Mouse (Mus musculus): ENCODE results near the gene Ptpn6. TPM values are rescaled to one million over a fixed set of nuclear protein-coding genes. Genes with fewer than 3 reads are reported as not detected.

Gene Ptpn6
- total RNA-seq, 2 experiments from 2014 or later: 1.5 to 2.2 TPM

DNA sequence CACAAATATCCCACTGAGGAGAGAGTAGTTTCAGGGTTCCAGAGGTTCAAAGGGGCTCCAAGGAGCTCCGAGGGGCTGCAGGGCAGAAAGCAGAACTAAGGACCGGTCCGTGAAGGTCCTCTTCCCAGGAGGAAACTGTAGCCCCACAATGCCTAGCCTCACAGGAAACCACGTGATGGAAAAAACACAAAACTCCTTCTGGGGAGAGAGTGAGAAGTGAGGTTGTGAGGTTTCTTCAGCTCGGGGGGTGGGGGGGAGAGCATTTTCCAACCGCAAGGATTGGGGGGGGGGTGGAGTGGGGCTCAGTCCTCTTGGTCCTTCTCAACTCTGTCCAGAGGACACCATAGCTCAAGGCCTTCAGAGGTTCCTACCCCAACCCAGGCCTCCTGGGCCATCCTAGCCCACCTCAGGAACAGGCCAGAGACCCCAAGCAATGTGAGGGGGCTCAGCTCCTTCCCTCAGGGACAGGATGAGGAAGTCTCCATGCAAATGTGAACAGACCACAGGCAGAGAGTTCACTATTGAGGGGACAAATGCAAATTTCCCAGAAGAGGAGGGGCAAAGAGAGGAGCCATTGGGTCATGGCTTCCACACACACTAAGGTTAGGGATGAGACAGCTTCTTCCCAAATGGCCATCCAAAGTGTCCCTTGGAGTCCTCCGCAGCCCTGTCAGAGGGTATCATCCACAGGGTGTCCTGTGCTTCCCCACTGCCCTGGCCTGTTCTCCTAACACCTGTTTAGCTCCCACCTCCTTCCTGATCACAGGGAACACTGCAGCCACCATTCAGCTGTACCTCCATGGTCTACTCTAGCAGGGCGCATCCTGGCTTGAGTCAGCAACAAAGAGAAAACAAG is 8.4 kb downstream of the Ptpn6 start:
- DNase-seq: no peak

DNA sequence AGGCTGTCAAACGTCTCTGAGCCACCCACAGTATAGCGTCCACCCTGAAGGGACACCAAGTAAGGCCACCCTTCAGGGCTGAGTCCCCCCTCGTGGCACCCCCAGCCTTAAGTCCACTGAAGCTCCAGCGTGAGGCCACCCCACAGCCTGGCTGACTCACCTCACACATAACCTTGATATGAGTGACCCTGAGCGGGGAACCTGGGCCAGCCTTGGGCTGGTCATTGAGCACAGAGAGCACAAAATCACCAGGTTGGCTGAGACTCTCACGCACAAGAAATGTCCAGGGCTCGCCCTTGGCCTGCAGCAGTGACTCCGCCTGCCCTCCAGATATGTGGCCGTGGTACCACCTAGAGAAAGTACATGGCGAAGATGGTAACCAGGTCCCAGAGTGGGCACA is 9.9 kb downstream of the Ptpn6 start:
- DNase-seq: no peak

- DNase-seq: no peak
These were observed 14.0 kb downstream of the Ptpn6 start for GRCm38 (mm10) chr6:124724472-124724871.

GRCm38 (mm10) chr6:124723541-124723940 is 15.0 kb downstream of the Ptpn6 start:
- no peak for DNase-seq

DNA sequence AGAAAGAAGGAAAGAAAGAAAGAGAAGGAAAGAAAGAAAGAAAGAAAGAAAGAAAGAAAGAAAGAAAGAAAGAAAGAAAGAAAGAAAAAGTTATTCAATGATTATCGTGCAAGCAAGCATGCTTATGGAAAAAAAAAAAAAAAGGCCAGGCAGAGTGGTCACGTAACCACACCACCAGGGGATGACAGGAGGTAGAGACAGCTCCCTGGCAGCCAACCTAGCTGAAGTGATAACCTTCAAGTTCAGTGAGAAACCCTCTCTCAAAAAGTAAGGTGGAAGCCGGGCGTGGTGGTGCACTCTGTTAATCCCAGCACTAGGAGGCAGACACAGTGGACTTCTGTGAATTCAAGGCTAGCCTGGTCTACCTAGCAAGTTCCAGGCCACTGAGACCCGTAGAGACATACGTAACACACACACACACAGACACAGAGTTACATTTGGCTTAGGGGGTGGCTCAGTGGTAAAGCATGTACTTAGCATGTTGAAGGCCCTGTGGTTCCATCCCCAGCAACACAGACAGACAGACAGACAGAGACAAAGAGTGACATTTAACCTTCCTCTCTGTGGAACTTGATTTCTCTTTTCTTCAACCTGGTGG is 15.5 kb downstream of the Ptpn6 start:
- DNase-seq: no peak

- DNase-seq: no peak
These were observed 17.6 kb downstream of the Ptpn6 start for GRCm38 (mm10) chr6:124720904-124721303.

- DNase-seq: no peak
These were observed 19.0 kb downstream of the Ptpn6 start for GRCm38 (mm10) chr6:124719354-124719978.

DNA sequence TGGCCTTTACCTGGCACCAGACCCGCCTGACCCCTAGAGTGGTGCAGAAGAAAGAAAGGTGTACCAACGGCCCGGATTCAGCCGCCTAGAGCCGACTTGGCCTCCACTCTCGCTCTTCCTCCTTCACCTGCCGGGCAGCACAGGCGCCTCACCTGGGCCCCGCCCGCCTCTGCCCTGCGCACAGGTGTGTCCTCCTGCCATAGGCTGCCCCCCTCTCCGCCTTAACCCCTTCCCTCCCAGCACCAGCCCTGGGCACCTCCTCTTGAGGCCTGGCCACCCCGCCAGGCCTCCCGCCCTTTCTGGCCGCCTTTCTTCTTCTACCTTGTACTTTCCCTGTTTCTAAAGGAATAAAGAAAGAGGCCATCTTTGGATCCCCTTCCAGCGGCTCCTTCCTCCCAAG is 19.8 kb downstream of the Ptpn6 start:
- DNase-seq: no peak

- no peak for DNase-seq
These were observed 20.5 kb downstream of the Ptpn6 start for GRCm38 (mm10) chr6:124717968-124718367.

DNA sequence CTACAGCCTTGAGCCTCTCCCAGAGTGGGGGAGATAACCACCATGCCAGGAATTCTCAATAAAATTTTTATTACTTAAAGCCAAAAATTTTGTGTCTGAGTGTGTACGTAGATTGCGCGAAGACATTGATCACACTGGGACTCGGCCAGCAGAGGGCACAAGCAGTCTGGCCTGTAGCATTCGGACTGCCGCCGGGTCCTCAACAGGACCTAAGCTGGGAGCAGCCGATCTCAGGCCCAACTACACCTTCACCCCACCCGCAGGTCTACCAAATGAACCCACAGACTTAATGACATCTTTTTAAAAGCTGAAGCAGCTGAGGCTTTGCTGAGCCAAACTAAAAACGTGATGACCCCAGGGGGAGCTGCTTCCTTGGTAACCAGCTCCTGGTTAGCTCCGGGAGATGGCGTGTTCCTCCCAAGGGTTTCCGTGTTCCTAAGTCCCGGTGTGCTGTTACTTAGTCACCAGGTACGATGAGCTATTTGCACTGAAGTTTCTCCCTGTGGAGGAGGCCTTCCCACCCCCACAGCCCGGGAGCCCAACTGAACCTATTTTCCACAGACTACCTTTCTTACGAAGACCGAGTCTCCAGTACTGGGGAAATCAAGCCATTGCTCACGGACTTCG is 21.5 kb downstream of the Ptpn6 start:
- no peak for DNase-seq

GRCm38 (mm10) chr6:124712918-124713317 is 25.6 kb downstream of the Ptpn6 start:
- no peak for DNase-seq

DNA sequence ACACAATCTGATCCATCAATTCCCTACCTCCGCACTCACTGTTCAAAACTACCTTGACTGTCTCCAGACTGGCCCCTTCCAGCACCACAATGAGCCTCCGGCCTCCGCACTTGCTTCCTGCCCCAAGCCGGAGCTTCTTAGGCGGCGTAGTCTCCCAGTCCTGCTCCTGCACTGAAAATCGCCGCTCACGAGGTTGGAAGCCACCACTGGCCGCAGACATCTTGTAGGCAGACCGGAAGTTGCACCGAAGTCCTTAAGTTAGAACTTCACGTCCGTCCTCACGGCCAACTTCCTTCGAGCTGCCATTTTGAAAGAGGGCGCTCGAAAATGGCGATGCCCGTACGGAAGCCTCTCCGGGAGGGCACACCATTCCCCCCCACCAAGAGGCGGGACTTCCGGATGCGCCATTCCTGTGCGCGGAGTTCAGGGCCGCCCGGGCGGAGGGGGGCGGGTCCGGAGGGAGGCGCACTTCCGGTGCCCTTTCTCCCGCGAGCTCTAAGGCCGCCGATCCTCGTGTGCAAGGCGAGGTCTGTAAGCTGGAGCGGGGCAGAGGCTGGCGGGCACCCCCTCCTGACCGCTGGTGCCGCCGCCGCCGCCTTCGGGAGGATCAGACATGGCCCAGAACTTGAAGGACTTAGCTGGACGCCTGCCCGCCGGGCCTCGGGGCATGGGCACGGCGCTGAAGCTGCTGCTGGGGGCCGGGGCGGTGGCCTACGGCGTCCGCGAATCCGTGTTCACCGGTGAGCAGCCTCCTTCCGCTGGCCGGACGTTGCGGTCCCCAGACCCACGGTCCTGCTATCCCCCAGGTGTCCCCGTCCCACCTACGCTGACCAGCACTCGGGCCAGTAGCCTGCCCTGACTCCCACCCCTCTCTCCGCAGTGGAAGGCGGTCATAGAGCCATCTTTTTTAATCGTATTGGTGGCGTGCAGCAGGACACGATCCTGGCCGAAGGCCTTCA is 26.4 kb downstream of the Ptpn6 start, which contains the start of the genes Emg1 and Phb2:
Gene Emg1, minus strand, starts transcription at position 355 of the 959 bp plus-strand sequence.
Gene Phb2, plus strand, starts transcription at position 513 of the 959 bp plus-strand sequence.
- peak; percentile 98 for DNase-seq

DNA sequence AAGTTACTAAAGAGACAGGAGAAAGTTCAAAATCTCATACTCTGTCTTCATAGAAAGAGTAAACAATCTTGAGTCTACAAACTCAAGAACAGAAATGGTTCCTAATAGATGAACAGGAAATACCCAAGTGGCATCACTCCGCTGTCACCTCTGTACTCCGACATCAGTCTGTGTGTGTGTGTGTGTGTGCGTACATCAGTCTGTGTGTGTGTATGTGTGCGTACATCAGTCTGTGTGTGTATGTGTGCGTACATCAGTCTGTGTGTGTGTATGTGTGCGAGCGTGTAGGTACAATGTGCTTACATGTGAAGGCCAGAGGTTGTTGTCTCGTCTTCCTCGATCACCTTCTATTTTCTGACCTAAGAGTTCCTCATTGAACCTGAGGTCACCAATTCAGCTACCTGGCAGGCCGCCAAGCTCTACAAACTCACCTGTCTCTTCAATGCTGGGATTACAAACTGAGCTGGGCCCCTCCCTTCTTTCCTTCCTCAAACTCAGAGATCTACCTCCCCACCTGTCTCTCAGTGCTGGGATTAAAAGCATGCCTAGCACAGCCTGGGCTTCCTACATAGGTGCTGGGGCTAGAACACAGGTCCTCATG is 30.1 kb downstream of the Ptpn6 start:
- DNase-seq: no peak

- no peak for DNase-seq
These were observed 32.4 kb downstream of the Ptpn6 start for GRCm38 (mm10) chr6:124706061-124706627.

DNA sequence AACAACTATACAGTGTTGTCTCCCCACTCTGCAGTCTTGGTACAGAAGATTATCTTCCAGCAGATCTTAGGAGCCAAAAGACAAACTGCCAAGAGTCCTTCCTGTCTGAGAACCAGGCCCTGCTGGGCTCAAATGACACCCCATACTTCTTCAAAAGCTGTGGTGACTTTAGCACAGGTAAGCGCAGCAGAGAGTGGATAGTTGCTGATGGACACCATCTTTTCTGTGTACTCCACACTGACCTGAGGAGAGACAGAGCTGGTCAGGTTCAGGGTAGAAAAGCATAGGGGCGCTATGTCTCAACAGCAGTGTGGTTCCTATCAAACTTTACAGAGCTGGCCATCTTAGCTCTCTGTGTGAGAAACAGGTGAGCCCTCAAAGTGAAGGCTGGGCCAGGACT is 34.1 kb downstream of the Ptpn6 start:
- no peak for DNase-seq

GRCm38 (mm10) chr6:124703789-124704188 is 34.7 kb downstream of the Ptpn6 start:
- no peak for DNase-seq

GRCm38 (mm10) chr6:124702784-124703103 is 35.8 kb downstream of the Ptpn6 start:
- peak; percentile 41 for DNase-seq

- no peak for DNase-seq
These were observed 36.3 kb downstream of the Ptpn6 start for GRCm38 (mm10) chr6:124702102-124702783.

DNA sequence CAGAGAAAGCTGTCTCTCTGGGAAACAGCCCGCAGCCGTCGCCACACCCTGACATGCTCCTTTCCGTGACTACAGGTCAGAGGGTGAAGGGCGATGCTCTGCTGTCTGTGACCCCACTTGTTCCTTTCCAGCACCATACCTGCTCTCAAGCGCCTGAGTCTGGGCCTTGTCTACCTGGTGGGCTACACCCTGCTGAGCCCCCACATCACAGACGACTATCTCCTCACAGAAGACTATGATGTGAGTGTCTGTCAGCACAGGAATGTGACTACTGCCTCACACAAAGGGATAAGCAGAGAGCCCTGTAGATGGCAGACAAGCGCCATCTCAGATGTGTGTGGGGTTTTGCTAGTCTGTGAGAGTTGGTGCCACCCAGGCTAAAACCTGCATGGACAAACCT is 37.2 kb downstream of the Ptpn6 start:
- DNase-seq: no peak

- peak; percentile 77 for DNase-seq
These were observed 38.4 kb downstream of the Ptpn6 start for GRCm38 (mm10) chr6:124699962-124700610.

Measured in gastrocnemius, postnatal 25 days (tissue).